Mouse (Mus musculus): ENCODE results near the gene Ptprn2.

Gene Ptprn2

DNA sequence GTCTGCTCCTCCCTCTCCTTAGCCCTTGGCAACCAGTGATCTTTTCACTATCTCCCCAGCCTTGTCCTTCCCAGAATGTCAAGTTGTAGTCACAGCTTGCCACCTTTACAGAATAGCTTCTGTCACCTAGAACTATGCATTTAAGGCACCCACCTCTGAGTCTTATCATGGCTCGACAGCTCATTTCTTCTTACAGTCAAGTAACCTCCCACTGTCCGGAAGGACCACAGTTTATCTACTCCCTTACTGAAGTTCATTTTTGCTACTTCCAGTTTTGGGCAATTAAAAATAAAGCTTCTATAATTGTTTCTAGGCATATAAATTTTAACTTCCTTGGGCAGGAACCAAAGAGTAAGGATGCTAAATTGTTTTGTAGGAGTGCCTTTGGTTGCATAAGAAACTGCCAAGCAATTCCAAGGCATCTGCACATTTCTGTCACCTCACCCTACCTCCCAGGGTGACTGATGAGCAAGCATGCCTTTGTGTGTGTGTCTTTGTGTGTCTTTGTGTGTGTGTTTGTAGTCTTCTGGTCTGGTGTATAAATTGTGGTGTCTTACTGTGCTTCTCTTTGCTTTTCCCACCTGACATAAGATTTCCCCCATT lies 516.1 kb downstream of the Ptprn2 start:
- DNase-seq = no peak

GRCm38 (mm10) chr12:117016753-117017595 lies 531.5 kb downstream of the Ptprn2 start:
- DNase-seq = no peak

DNA sequence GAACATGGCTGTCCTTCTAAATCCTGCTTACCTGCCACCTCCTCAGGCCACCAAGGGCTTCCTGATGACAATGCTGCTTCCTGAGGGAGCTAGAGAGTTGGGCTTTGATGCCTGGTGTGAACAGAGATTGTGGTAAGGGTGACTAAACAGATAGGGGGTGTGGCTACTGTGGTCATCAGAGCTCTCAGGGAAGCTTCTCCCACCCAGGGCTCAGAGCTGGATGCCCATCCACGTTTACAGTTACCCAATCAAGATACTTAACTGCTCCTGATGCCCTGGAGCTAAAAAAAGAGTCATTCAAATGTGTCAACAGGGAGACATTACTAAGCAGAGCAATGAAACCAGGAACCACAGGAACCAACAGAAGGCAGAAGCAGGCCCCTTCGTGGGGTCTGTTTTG lies 532.4 kb downstream of the Ptprn2 start:
- DNase-seq = no peak

DNA sequence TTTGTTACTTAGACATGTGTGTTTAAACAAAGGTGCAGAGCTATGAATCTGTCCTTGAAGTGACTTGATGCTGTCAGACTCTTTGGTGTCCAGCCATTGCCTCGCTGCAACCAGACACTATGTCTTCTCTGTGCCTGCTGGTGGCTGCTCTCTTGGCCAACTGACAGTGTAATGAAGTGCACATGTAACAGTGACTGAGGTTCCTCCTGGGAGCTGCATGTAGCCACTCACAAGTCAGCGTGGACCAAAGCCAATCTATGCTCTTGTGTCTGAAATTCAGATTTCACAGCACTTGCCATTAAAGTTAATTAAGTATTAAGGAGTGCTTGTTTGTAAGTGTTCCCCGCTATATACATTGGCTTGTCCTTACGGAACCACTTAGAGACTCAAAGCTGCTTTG lies 537.7 kb downstream of the Ptprn2 start:
- no peak for DNase-seq

- DNase-seq = no peak
These were observed 539.4 kb downstream of the Ptprn2 start for GRCm38 (mm10) chr12:117024916-117025315.

GRCm38 (mm10) chr12:117025676-117026075 lies 540.2 kb downstream of the Ptprn2 start:
- DNase-seq = no peak

DNA sequence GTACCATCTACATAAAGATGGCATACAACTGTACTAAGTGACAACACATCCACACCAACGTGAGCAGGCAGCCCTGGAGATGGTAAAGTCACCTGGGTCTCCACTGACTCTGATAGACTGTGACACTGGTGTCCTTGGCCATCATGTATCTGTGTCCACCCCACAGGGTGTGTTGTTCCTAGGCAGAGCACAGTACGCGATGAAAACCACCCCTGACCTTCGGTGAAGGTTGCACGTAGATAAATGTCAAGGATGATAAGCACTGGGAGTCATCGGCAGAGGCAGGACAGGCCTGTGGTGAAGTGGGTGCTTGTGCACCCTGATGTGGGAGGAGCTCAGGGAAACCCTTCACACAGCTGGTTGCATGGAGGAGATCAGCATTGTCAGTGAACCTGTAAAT lies 541.8 kb downstream of the Ptprn2 start:
- no peak for DNase-seq

- DNase-seq = no peak
These were observed 542.9 kb downstream of the Ptprn2 start for GRCm38 (mm10) chr12:117028333-117028961.

- no peak for DNase-seq
These were observed 547.7 kb downstream of the Ptprn2 start for GRCm38 (mm10) chr12:117033172-117033571.

GRCm38 (mm10) chr12:117034506-117034905 lies 549.0 kb downstream of the Ptprn2 start:
- DNase-seq = no peak

DNA sequence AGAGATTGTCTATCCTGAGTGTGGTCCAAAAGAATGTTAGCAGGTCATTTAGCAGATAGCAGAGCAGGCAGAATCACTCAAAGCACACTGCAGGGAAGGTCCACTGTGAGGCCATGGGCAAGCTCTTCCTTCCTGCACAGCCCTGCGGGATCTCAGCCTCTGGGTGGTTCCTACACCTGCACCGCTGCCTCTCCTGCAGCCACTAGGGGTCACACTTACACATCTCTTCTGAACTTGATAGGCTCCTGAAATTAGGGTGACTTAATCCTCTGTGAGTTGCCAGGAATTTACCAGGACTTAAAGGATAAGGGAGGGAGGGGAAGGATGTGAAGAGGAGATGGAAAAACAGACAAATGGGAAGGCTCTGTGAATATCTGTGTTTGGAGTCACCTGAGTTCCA lies 549.7 kb downstream of the Ptprn2 start:
- peak; percentile 19 for DNase-seq

DNA sequence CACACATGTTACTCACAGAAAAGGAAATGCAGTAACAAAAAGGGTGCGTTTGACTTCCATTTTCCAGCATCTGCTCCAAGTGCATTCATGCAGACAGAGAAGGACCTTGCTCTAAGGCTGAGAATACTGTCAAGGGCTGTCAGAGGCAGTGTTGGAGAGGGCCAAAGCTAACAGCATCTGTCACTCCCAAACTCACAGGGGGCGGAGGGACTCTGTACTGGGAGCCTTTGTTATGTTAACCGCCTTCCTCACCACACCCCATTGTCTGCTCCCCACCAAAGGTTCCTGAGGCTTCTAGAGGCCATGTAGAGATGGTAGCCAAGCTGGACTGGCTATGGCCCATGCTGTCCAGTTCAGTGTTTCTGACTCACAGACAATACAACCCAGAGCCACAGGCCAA lies 553.9 kb downstream of the Ptprn2 start:
- DNase-seq = no peak

DNA sequence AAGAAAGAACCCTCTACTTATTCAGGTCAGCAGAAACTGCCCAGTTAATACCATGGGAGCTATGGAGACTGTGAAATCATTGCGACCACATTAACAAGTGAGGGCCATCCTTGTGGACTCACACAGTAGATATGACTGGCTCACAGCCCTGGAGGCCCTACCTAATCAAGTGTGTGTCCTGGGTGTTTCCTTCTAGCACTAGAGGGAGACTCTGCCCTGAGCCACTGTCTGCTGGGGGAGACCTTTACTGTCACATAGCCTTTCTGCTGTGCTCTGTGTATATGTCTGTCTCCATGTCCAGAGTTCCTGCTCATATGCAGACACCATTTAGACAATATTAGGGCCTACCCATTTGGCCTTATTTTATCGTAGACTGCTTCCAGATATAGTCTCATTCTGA lies 555.9 kb downstream of the Ptprn2 start:
- no peak for DNase-seq

GRCm38 (mm10) chr12:117042706-117043105 lies 557.2 kb downstream of the Ptprn2 start:
- DNase-seq = no peak

DNA sequence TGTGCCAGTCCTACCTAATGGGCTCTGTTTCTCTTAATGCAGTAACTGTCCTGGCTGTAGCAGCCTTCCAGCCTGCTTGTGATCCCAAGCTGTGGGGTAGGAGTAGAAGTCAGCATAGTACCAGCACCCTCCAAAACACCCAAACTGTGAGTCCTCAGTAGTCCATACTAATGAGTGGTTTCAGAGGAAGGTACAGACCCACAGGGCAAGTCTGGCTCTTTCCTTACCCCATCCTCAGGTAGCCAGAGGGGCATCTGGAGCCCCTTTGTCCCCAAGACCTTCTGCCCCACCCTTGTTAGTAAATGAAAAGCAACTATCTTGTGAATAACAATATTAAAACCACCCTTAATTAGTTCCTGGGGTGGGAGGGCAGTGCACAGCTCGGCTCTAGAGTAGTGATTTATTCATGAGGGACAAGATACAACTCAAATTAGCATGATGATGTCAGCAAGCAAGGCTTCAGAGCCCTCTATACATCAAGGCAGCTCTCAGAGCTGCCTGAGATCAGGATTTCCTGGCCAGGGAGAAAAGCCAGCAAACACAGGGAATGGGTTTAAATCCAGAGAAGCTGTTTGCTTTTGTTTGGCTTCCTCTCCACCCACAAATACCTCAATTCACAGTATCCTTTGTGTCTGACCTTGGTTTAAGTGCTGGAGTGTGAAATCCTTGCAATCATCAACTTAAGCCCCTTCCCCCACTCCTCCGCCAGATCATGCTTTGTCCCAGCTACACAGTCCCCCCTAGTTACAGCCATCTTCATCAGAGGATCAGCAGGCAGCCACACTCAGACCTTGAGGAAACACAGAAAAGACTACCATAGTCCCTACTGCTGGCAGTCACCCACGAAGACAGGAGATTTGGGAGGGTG lies 562.1 kb downstream of the Ptprn2 start:
- DNase-seq = no peak

DNA sequence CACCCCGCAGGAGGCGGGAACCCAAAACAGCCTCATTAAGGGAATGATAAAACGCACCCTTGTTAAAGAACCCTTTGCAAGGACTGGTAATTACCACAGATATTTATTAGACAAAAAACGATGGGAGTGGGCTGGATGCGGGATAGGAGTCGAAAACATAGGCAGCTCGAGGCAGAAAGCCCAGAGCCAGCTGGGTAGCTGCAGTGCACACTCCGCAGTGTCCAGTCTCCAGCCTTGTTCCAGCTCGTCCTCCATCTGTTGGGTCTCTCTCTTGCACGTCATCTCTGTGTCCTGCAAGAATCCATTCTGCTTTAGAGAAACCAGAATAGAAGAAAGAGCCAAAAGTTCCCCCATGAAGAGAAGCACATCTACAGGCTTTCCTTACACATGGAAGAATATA lies 564.3 kb downstream of the Ptprn2 start:
- DNase-seq = no peak

GRCm38 (mm10) chr12:117053223-117053850 lies 567.8 kb downstream of the Ptprn2 start:
- no peak for DNase-seq

GRCm38 (mm10) chr12:117053851-117054769 lies 568.6 kb downstream of the Ptprn2 start:
- no peak for DNase-seq

DNA sequence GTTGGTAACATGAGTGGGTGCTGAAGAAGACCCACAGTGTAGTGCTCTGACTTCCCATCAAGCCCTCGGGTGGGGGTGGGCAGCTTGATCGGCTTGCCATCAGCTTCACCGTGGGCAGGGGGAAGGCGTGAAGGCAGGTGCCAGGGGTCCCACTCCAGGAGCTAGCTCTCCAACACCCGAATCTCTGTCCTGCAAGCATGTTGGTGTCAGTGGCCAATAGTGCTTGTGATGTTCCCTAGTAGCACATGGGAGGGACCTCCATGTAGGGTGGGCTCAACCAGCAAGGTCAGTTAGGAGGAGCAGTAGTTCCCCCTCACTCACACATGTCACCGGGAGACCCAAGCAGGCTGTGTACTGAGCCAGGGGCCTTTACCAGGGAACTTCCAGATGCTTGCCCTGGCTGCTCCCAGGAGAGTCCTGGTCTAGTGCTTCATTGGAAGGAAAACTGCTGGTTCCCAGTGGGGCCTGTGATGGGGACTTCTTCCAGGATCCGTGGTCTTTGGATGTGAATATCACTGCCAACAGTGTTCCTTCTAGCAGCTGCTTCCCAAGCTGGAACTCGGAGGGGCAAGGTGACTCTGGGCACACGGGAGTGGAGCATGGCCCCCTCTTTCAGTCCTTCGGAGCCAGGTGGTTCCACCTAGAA lies 569.5 kb downstream of the Ptprn2 start:
- DNase-seq = no peak

- no peak for DNase-seq
These were observed 572.9 kb downstream of the Ptprn2 start for GRCm38 (mm10) chr12:117058184-117058958.

All from liver (tissue).